Mouse (Mus musculus) erythroblast, embryonic 14.5 days (primary cell): ENCODE results near the gene A430089I19Rik. TPM values are rescaled to one million over a fixed set of nuclear protein-coding genes. Genes with fewer than 3 reads are reported as not detected.
"Not testable (repeated sequence)": the region's sequence is repeated elsewhere in the genome, so short reads cannot be mapped to it uniquely, and the experiment has no call there.

ENCODE experiments used
- H3K27me3 ChIP-seq: 2 replicates; pipeline ENCODE4 v1.6.1; 2012; ENCODE audit warnings: inconsistent platforms; ENCODE audit not compliant: control insufficient read depth
- H3K36me3 ChIP-seq: 2 replicates; pipeline ENCODE4 v1.6.1; 2012; ENCODE audit warnings: mild to moderate bottlenecking, inconsistent platforms; ENCODE audit not compliant: control insufficient read depth
- H3K4me1 ChIP-seq: 2 replicates; pipeline ENCODE4 v1.6.1; 2012; ENCODE audit warnings: inconsistent platforms; ENCODE audit not compliant: control insufficient read depth
- H3K4me3 ChIP-seq: replicated peaks from 2 replicates; pipeline ENCODE3; 2012; ENCODE audit warnings: moderate library complexity, mild to moderate bottlenecking, inconsistent platforms
- H3K9me3 ChIP-seq: 2 replicates; pipeline ENCODE4 v1.6.1; 2012; ENCODE audit warnings: low read length, inconsistent platforms, mixed read lengths; ENCODE audit not compliant: control insufficient read depth
- polyA plus RNA-seq: library from polyadenylated mRNA; stranded (reverse); fragments of >175 nt; gene quantifications from 2 replicates; pipeline ENCODE4 v1.2.3, GENCODE M21; 2012

Gene A430089I19Rik
- polyA plus RNA-seq, result not detected in 2 replicates

- H3K36me3 ChIP-seq, H3K4me1 ChIP-seq, H3K9me3 ChIP-seq, H3K4me3 ChIP-seq, H3K27me3 ChIP-seq: not testable (repeated sequence)
Observed at GRCm38 (mm10) chr5:94306696-94307095, at the start of gene A430089I19Rik. A430089I19Rik (minus strand) TSS chr5:94306796.

- H3K9me3 ChIP-seq, H3K4me3 ChIP-seq, H3K27me3 ChIP-seq, H3K4me1 ChIP-seq, H3K36me3 ChIP-seq: not testable (repeated sequence)
Observed at GRCm38 (mm10) chr5:94339449-94339848, 32.9 kb upstream of the A430089I19Rik start, which contains the start of gene AA792892. AA792892 (plus strand) TSS chr5:94339749.

GRCm38 (mm10) chr5:94314135-94314534 is 7.5 kb upstream of the A430089I19Rik start, which contains the start of gene Gm6502:
Gm6502 (plus strand) TSS chr5:94314435.
- not testable (repeated sequence) for H3K36me3 ChIP-seq, H3K4me1 ChIP-seq, H3K4me3 ChIP-seq, H3K27me3 ChIP-seq, H3K9me3 ChIP-seq

Other genes with a start within 250 kb of the A430089I19Rik start
- gene BC061212, start 236.3 kb downstream of the A430089I19Rik start, polyA plus RNA-seq, result not detected in 2 replicates
- gene Gm6351, start 230.4 kb downstream of the A430089I19Rik start, polyA plus RNA-seq, result not detected in 2 replicates
- not detected in 2 replicates for gene Gm3106, start 88.8 kb downstream of the A430089I19Rik start, polyA plus RNA-seq
- not detected in 2 replicates for gene Gm6502, start 7.6 kb upstream of the A430089I19Rik start, polyA plus RNA-seq
- not detected in 2 replicates for gene AA792892, start 33.0 kb upstream of the A430089I19Rik start, polyA plus RNA-seq
- not detected in 2 replicates for gene Gm7682, start 139.0 kb upstream of the A430089I19Rik start, polyA plus RNA-seq
- not detected in 2 replicates for gene Gm3139, start 219.5 kb upstream of the A430089I19Rik start, polyA plus RNA-seq